Mouse (Mus musculus): ENCODE results near the gene Wtap.
A peak's percentile ranks its signal among the peaks of the same experiment; 100 is the strongest.
"Not testable (repeated sequence)": the region's sequence is repeated elsewhere in the genome, so short reads cannot be mapped to it uniquely, and the experiment has no call there.

Gene Wtap

GRCm38 (mm10) chr17:12994069-12994468, at the start of gene Wtap:
TSS of gene Wtap (minus strand) at chr17:12994169.
- DNase-seq (ENCODE audit: low read depth, low spot score), result no peak

DNA sequence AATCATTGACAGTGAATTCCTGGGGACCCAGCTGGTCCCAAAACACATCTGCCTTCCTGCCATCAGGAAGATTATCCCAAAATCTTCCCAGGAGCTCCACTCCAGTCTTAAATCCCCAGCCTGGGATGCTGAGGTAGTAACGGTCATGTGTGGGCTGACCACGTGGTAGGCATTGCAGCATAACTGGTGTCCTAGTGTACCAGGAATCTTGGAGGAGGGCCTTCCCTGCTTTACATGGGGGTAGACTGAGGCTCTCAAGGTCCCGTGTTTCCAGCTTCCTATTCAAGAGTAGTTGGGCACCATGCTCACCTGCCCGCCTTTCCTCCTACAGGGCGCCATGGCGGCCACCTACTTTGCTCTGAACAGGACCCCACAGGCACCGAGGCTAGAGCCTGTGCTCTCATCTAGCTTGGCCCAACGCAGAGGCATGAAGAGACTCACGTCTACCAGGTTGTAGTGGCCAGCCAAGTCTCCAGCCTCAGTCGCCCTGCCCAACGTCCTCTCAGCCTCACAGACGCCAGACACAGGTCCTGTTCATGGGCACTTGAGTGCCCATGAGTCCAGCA, 42.7 kb upstream of the Wtap start:
- DNase-seq (ENCODE audit: low read depth, low spot score), result not testable (repeated sequence)

DNA sequence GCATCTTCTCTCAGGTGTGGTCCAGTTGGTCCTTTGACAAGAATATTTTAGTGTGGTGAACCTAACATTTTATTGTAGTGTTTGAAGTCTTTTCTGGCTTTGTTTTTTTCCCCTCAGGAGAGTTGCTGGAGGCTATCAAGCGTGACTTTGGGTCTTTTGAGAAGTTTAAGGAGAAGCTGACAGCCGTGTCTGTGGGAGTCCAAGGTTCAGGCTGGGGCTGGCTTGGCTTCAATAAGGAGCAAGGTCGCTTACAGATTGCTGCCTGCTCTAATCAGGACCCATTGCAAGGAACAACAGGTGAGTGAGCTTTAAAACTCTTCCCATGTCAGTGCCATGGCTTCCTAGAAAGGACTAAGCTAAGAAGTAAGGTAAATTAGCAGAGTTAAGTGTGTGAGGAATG, 19.3 kb upstream of the Wtap start:
- no peak for DNase-seq (ENCODE audit: low read depth, low spot score)

DNA sequence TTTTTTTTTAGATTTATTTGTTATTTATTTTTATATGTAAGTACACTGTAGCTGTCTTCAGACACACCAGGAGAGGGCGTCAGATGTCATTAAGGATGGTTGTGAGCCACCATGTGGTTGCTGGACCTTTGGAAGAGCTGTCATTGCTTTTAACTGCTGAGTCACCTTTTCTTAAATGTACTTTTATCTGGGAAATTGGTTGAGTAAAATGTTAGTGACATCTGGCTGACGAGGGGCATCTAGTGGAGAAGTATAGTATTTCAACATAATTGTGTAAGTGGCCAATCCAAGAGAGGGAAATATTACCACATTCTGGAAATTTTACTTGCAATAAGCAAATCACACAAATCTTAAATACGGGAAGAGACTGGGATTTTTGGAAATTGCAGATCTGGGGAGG, 15.9 kb upstream of the Wtap start:
- no peak for DNase-seq (ENCODE audit: low read depth, low spot score)

- no peak for DNase-seq (ENCODE audit: low read depth, low spot score)
These were observed 14.6 kb upstream of the Wtap start for GRCm38 (mm10) chr17:13008528-13008927.

DNA sequence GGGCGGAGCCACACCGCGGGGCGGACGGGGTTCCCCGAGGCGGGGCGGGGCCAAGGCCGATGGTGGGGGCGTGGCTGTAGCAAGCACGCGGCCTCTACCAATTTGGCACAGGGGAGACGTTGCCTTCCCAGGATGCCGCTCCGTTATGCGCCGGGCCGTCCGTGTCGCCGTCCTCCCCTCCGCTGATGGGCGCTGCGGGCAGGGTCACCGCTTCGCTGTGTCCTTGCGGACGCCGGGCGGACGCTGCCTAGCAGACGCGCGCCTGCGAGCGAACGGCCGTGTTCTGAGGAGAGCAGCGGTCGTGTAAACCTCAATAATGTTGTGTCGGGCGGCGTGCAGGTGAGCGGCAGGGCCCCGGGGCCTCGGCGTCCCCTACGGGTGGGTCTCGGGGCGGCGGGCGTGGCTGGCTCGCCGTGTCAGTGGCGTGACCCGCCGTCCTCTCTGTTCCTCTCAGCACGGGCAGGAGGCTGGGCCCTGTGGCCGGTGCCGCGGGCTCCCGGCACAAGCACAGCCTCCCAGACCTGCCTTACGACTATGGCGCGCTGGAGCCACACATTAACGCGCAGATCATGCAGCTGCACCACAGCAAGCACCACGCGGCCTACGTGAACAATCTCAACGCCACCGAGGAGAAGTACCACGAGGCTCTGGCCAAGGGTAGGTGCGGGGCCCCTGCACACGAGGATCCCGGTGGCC, 13.9 kb upstream of the Wtap start:
- DNase-seq (ENCODE audit: low read depth, low spot score), result peak; percentile 93

- no peak for DNase-seq (ENCODE audit: low read depth, low spot score)
These were observed 13.0 kb upstream of the Wtap start for GRCm38 (mm10) chr17:13006984-13007383.

DNA sequence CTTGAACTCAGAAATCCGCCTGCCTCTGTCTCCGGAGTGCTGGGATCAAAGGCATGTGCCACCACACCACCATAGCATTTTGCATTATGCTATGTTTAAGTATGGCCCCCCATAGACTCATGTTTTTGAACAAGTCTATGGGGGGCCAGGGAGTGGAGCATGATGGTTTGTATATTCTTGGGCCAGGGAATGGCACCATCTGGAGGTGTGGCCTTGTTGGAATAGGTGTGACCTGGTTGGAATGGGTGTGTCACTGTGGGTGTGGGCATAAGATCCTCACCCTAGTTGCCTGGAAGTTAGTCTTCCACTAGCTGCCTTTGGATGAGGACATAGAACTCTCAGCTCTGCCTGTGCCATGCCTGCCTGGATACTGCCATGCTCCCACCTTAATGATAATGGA, 12.6 kb upstream of the Wtap start, which contains the start of gene Sod2:
Gene Sod2, plus strand, starts transcription at position 301 of the 400 bp plus-strand sequence.
- DNase-seq (ENCODE audit: low read depth, low spot score), result not testable (repeated sequence)

DNA sequence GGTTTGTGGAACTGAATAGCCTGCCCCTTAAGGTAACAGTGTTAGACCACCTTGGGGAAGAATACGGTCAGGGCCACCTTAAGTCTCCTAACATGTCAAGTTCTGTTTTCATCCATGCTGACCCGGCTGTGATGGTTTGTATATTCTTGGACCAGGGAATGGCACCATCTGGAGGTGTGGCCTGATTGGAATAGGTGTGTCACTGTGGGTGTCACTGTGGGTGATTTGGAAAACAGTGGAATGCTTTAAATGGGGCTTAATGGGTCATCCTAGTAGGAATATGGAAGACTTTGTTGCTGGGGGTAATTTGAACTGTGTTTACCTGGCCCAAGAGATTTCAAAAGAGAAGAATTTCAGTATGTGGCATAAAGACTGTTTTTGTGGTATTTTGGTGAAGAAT, 10.5 kb upstream of the Wtap start:
- DNase-seq (ENCODE audit: low read depth, low spot score), result not testable (repeated sequence)

GRCm38 (mm10) chr17:13002243-13002642, 8.3 kb upstream of the Wtap start:
- DNase-seq (ENCODE audit: low read depth, low spot score), result not testable (repeated sequence)

DNA sequence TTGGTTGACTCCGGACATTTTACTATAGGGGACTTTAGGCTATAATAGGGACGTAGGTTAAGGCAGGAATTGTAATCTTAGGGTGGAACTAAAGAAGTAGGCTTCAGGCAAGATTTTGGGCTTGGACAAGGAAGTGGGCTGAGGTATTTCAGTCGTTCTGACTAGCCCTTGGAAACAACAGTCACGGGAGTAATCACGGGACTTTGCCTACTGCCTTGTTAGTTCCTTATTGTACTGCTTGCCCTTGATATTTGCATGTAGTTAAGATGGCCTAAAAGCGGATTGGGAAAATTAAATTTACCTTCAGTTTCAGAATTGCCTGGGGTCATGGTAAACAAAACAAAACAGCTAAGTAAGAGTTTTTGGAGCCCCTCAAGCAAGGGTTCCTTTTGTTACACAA, 5.1 kb upstream of the Wtap start:
- DNase-seq (ENCODE audit: low read depth, low spot score), result no peak

DNA sequence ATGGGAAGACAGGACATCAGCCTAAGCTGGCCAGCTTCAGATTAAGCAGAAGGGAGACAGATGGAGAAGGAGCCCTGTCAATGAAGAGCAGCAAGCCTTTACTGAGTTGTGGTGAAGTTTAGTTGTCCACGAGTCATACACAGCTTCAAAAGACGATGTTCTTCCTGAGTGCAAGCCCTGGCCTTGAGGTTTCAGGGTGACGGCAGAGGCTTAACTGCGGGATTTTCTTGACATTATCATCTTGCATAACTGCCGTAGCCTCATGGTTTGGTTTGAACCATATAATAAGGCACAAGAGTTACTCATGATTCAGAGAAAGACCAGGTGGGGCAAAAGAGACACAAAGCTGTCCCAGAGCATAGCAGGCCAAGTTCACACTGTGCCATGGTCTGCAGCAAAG, 3.9 kb upstream of the Wtap start:
- no peak for DNase-seq (ENCODE audit: low read depth, low spot score)

DNA sequence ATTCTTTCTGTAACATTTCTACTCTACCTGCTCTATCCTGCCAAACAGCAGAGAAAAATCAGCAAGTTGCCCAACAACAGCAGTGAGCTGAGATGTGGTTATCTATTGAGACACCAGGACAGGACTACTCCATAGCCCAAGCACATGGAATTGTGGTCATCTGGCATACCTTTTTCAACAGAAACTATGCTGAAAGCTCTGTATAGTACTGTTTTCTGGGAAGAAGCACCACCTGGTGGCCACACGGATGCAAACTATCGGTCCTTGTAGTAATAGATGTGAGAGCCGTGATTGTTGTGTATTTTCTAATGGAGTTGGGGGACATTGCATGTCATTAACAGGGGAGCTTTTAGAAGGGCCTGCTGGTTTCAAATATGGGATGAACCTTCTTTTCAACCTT, 2.4 kb upstream of the Wtap start:
- DNase-seq (ENCODE audit: low read depth, low spot score), result no peak

- DNase-seq (ENCODE audit: low read depth, low spot score), result peak; percentile 83
These were observed 1.4 kb downstream of the Wtap start for GRCm38 (mm10) chr17:12992470-12992991.

DNA sequence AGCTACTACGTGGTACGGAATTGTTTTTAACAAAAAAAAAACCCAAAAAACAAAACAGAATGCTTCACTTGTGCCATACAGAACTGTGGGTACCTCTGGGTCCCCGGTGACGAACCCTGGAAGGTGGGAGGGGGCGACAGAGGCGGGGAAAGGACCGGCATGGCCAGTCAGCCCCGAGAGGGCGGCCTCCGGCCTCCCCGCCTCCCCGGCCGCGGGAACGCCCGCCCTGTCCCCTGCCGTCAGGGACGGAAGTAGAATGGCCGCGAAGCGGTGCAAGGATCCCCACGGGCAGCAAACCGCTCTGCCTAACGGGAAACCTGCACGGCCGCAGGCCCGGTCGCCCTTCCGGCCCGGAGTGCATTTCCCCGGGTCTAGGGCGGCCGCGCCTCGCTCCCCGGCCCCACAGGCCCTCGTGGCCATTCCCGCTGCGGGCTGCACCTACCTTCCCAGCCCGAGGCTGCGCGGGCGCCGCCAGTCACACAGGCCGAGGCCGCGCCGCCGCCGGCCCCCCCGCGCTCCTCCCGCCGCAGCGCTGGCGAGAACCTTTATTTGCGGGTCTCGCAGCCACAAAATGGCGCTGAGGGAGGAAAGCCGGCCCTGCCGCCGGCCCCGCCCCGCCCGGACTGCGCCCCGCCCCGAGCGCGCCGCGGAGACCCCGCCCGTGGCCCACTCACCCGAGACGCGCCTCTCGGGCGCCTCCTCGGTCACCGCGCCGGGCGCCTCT, 2.2 kb downstream of the Wtap start:
- DNase-seq (ENCODE audit: low read depth, low spot score), result peak; percentile 77

- DNase-seq (ENCODE audit: low read depth, low spot score), result no peak
These were observed 2.8 kb downstream of the Wtap start for GRCm38 (mm10) chr17:12991194-12991634.

DNA sequence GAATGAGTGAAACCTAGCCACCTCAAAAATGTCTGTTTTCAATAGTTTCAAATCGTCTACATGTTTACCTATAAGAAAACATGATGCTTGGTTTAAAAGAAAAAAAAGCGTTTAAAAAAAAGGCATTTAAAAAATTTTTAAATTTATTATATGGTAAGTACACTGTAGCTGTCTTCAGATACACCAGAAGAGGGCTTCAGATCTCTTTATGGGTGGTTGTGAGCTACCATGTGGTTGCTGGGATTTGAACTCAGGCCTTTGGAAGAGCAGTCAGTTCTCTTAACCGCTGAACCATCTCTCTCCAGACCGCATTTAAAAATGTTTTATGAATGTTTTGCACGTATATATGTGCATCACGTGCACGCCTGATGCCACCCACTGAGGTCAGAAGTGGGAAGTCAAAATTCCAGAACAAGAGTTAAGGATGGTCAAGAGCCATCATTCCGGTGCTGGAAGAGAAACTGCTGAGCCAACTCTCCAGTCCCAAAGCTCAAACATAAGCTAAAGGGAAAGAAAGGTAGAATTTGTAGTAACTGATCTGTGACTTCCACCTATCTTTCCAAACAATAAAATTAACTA, 3.3 kb downstream of the Wtap start:
- DNase-seq (ENCODE audit: low read depth, low spot score), result no peak

DNA sequence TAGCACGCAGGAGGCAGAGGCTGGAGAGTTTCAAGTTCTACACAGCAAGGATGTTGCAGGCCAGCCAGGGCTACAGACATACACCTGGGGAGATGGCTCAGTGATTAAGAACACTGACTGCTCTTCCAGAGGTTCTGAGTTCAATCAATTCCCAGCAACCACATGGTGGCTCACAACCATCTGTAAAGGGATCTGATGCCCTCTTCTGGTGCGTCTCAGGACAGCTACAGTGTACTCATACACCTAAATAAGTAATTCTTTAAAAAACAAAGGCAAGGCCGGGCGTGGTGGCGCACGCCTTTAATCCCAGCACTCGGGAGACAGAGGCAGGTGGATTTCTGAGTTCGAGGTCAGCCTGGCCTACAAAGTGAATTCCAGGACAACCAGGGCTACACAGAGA, 5.9 kb downstream of the Wtap start:
- not testable (repeated sequence) for DNase-seq (ENCODE audit: low read depth, low spot score)

DNA sequence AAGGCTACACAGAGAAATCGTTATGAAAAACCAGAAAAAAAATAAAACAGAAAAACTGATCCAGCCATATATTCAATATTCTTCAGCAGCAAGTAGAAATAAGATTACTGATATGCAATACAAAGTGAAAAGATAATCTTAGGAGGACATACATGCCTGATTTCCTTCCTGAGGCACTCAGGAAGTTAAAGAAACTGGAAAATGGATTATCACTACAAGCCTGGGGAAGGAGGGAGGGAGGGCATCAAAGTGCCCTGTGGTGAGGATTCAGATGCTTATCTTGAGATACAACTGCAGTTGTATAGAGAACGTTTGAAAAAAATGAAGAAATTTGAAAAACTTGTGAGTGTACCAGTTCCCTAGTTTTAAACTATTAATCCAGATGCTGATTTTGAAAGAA, 10.0 kb downstream of the Wtap start:
- no peak for DNase-seq (ENCODE audit: low read depth, low spot score)

GRCm38 (mm10) chr17:12978546-12978945, 15.4 kb downstream of the Wtap start:
- DNase-seq (ENCODE audit: low read depth, low spot score), result no peak

- DNase-seq (ENCODE audit: low read depth, low spot score), result no peak
These were observed 20.1 kb downstream of the Wtap start for GRCm38 (mm10) chr17:12973851-12974250.

GRCm38 (mm10) chr17:12967173-12967572, 26.8 kb downstream of the Wtap start:
- no peak for DNase-seq (ENCODE audit: low read depth, low spot score)

All from embryo, embryonic 11.5 days (tissue).